Mouse (Mus musculus): ENCODE data around the gene Rnf19b. TPM values are rescaled to one million over a fixed set of nuclear protein-coding genes. Genes with fewer than 3 reads are reported as not detected.
A peak's percentile ranks its signal among the peaks of the same experiment; 100 is the strongest.

Rnf19b gene
- polyA plus RNA-seq, 1 experiment: 28.2 TPM

DNA sequence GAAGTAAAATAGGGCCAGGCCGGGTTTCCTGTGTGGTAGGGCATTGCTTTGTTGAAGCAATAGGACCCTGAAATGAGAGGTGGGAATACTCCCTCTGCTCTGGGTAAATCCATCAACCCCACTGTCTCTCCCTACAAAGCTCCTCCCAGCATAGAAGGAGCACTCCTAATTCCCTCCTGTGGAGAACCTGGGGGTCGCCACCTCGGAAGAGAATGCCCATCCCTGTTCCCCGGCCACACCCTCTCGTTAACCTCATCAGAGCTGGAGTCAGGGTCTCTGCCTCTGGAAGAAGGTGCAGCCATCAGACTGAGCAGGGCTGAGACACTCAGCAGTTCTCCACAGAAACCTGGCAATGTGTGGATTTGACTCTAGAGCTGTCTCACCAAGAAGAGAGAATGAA is 29.8 kb downstream of the Rnf19b start:
- H3K27ac ChIP-seq (ENCODE audit: insufficient read depth, low read depth, low read length): no peak overlapping the region
- 57% methylated on average over 5 of the region's 5 CpGs for WGBS
- no peak for DNase-seq
- no peak overlapping the region for H3K4me3 ChIP-seq (ENCODE audit: insufficient read depth, low read depth, low read length)
- H3K4me1 ChIP-seq (ENCODE audit: control insufficient read depth, insufficient read depth, low read length): no peaks in the 10 kb centered on the region
- no peaks in the 10 kb centered on the region for H3K36me3 ChIP-seq (ENCODE audit: control insufficient read depth, insufficient read depth, low read length)
- H3K27me3 ChIP-seq (replicated peaks; ENCODE audit: control insufficient read depth, insufficient read depth, low read length): no peaks in the 10 kb centered on the region
- no peak for TF ChIP-seq CTCF (conservative IDR thresholded peaks at IDR 0.05; ENCODE audit: insufficient read depth, insufficient read length, low read depth, low read length)
- TF ChIP-seq POLR2A (IDR thresholded peaks at IDR 0.05; ENCODE audit: low read depth, low read length): no peak

- Histone ChIP-seq H3K4me3 (ENCODE audit: insufficient read depth, low read depth, low read length) (no peak overlapping the region), H3K36me3 (ENCODE audit: control insufficient read depth, insufficient read depth, low read length) (no peaks in the 10 kb centered on the region), H3K27me3 (replicated peaks; ENCODE audit: control insufficient read depth, insufficient read depth, low read length) (no peaks in the 10 kb centered on the region), H3K27ac (ENCODE audit: insufficient read depth, low read depth, low read length) (no peak overlapping the region), H3K4me1 (ENCODE audit: control insufficient read depth, insufficient read depth, low read length) (no peaks in the 10 kb centered on the region)
- WGBS: 34% methylated on average over 15 of the region's 15 CpGs
- no peak for TF ChIP-seq CTCF (conservative IDR thresholded peaks at IDR 0.05; ENCODE audit: insufficient read depth, insufficient read length, low read depth, low read length)
- TF ChIP-seq POLR2A (IDR thresholded peaks at IDR 0.05; ENCODE audit: low read depth, low read length): no peak
- DNase-seq: no peak
These were observed 37.2 kb downstream of the Rnf19b start for GRCm38 (mm10) chr4:129095276-129095675.

GRCm38 (mm10) chr4:129097006-129097405 is 38.9 kb downstream of the Rnf19b start:
- Histone ChIP-seq H3K27me3 (replicated peaks; ENCODE audit: control insufficient read depth, insufficient read depth, low read length) (no peaks in the 10 kb centered on the region), H3K36me3 (ENCODE audit: control insufficient read depth, insufficient read depth, low read length) (no peaks in the 10 kb centered on the region), H3K27ac (ENCODE audit: insufficient read depth, low read depth, low read length) (no peak overlapping the region), H3K4me3 (ENCODE audit: insufficient read depth, low read depth, low read length) (no peak overlapping the region), H3K4me1 (ENCODE audit: control insufficient read depth, insufficient read depth, low read length) (no peaks in the 10 kb centered on the region)
- DNase-seq: no peak
- TF ChIP-seq CTCF (conservative IDR thresholded peaks at IDR 0.05; ENCODE audit: insufficient read depth, insufficient read length, low read depth, low read length): no peak
- no peak for TF ChIP-seq POLR2A (IDR thresholded peaks at IDR 0.05; ENCODE audit: low read depth, low read length)
- 77% methylated on average over 7 of the region's 7 CpGs for WGBS

DNA sequence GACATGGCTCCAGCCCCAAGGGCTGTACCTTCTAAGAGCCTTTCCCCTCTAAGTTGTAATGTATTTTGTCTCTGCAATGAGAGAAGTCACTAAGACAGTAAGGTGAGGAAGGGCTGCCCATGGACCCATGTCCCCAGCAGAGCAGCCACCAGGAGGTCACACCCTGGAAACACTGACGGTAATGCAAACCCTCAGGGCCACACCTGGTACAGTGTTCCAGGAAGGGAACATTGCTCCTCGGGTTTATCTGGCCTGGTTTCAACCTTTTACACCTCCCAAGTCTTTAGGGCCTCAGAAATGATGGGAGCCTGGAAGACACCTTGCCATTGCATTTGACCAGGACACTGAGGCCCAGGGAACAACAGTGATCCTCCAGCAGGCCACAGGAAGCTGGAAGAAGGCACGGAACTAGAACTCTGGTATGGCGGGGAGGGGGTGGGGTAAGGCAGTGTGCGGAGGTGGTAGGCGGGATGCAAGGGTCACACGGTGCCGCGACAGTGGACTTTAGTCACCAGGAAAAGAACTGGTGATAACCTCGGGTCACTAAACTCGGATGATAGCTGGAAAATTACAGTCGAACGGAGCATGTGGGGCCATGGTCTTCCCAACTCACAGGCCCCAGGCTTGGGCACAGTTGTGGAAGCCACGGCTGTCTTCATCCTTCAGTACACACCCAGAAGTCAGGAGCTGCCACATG is 44.2 kb downstream of the Rnf19b start:
- Histone ChIP-seq H3K4me3 (ENCODE audit: insufficient read depth, low read depth, low read length) (no peak overlapping the region), H3K36me3 (ENCODE audit: control insufficient read depth, insufficient read depth, low read length) (no peaks in the 10 kb centered on the region), H3K4me1 (ENCODE audit: control insufficient read depth, insufficient read depth, low read length) (no peaks in the 10 kb centered on the region), H3K27ac (ENCODE audit: insufficient read depth, low read depth, low read length) (no peak overlapping the region), H3K27me3 (replicated peaks; ENCODE audit: control insufficient read depth, insufficient read depth, low read length) (0 out of 2 replicates have a peak, but pooled peaks cover 1% of the 10 kb centered on the region)
- TF ChIP-seq POLR2A (IDR thresholded peaks at IDR 0.05; ENCODE audit: low read depth, low read length) (no peak), CTCF (conservative IDR thresholded peaks at IDR 0.05; ENCODE audit: insufficient read depth, insufficient read length, low read depth, low read length) (no peak)
- 78% methylated on average over 14 of the region's 14 CpGs for WGBS
- no peak for DNase-seq

GRCm38 (mm10) chr4:129105356-129105755 is 47.3 kb downstream of the Rnf19b start, which contains the start of gene Tmem54:
Tmem54 (plus strand) TSS chr4:129105548.
- Histone ChIP-seq H3K36me3 (ENCODE audit: control insufficient read depth, insufficient read depth, low read length) (no peaks in the 10 kb centered on the region), H3K27ac (ENCODE audit: insufficient read depth, low read depth, low read length) (no peak within 1 kb of the TSS), H3K27me3 (replicated peaks; ENCODE audit: control insufficient read depth, insufficient read depth, low read length) (0 out of 2 replicates have a peak, but pooled peaks cover 1% of the 10 kb centered on the region), H3K4me1 (ENCODE audit: control insufficient read depth, insufficient read depth, low read length) (no peaks in the 10 kb centered on the region), H3K4me3 (ENCODE audit: insufficient read depth, low read depth, low read length) (0 out of 2 replicates have a peak within 1 kb of the TSS, but pooled peaks have one; percentile 8)
- TF ChIP-seq CTCF (conservative IDR thresholded peaks at IDR 0.05; ENCODE audit: insufficient read depth, insufficient read length, low read depth, low read length) (no peak), POLR2A (IDR thresholded peaks at IDR 0.05; ENCODE audit: low read depth, low read length) (no peak)
- DNase-seq: no peak
- 5% methylated on average over 40 of the region's 40 CpGs for WGBS

- Histone ChIP-seq H3K36me3 (ENCODE audit: control insufficient read depth, insufficient read depth, low read length) (no peaks in the 10 kb centered on the region), H3K4me3 (ENCODE audit: insufficient read depth, low read depth, low read length) (no peak overlapping the region), H3K4me1 (ENCODE audit: control insufficient read depth, insufficient read depth, low read length) (no peaks in the 10 kb centered on the region), H3K27me3 (replicated peaks; ENCODE audit: control insufficient read depth, insufficient read depth, low read length) (0 out of 2 replicates have a peak, but pooled peaks cover 1% of the 10 kb centered on the region), H3K27ac (ENCODE audit: insufficient read depth, low read depth, low read length) (no peak overlapping the region)
- TF ChIP-seq CTCF (conservative IDR thresholded peaks at IDR 0.05; ENCODE audit: insufficient read depth, insufficient read length, low read depth, low read length) (no peak), POLR2A (IDR thresholded peaks at IDR 0.05; ENCODE audit: low read depth, low read length) (no peak)
- DNase-seq: no peak
- 52% methylated on average over 9 of the region's 9 CpGs for WGBS
These were observed 48.0 kb downstream of the Rnf19b start for GRCm38 (mm10) chr4:129106073-129106472.

GRCm38 (mm10) chr4:129107348-129107899 is 49.4 kb downstream of the Rnf19b start:
- Histone ChIP-seq H3K27ac (ENCODE audit: insufficient read depth, low read depth, low read length) (no peak overlapping the region), H3K27me3 (replicated peaks; ENCODE audit: control insufficient read depth, insufficient read depth, low read length) (0 out of 2 replicates have a peak, but pooled peaks cover 1% of the 10 kb centered on the region), H3K4me1 (ENCODE audit: control insufficient read depth, insufficient read depth, low read length) (no peaks in the 10 kb centered on the region), H3K36me3 (ENCODE audit: control insufficient read depth, insufficient read depth, low read length) (no peaks in the 10 kb centered on the region), H3K4me3 (ENCODE audit: insufficient read depth, low read depth, low read length) (no peak overlapping the region)
- TF ChIP-seq CTCF (conservative IDR thresholded peaks at IDR 0.05; ENCODE audit: insufficient read depth, insufficient read length, low read depth, low read length): no peak
- TF ChIP-seq POLR2A (IDR thresholded peaks at IDR 0.05; ENCODE audit: low read depth, low read length): no peak
- WGBS: 59% methylated on average over 10 of the region's 10 CpGs
- DNase-seq: no peak

Measured in kidney, adult 2 months (tissue).